Mouse (Mus musculus): ENCODE data around the gene Smurf2. TPM values are rescaled to one million over a fixed set of nuclear protein-coding genes. Genes with fewer than 3 reads are reported as not detected.

Gene Smurf2
- total RNA-seq, 2 experiments from 2014 or later: 37.5 to 37.9 TPM

- no peak for DNase-seq
Measured at GRCm38 (mm10) chr11:106907253-106907652, 13.3 kb downstream of the Smurf2 start.

GRCm38 (mm10) chr11:106905707-106906106 lies 14.8 kb downstream of the Smurf2 start:
- DNase-seq: no peak

GRCm38 (mm10) chr11:106899804-106900203 lies 20.7 kb downstream of the Smurf2 start:
- DNase-seq: no peak

GRCm38 (mm10) chr11:106896561-106897168 lies 23.9 kb downstream of the Smurf2 start:
- no peak for DNase-seq

GRCm38 (mm10) chr11:106883656-106884055 lies 36.9 kb downstream of the Smurf2 start:
- no peak for DNase-seq

- no peak for DNase-seq
Measured at GRCm38 (mm10) chr11:106872650-106873049, 47.9 kb downstream of the Smurf2 start.

- no peak for DNase-seq
Measured at GRCm38 (mm10) chr11:106851438-106851837, 69.1 kb downstream of the Smurf2 start.

GRCm38 (mm10) chr11:106842002-106842401 lies 78.5 kb downstream of the Smurf2 start:
- DNase-seq: no peak

GRCm38 (mm10) chr11:106828079-106828478 lies 92.4 kb downstream of the Smurf2 start:
- no peak for DNase-seq

GRCm38 (mm10) chr11:106824403-106824802 lies 96.1 kb downstream of the Smurf2 start:
- DNase-seq: no peak

- DNase-seq: no peak
Measured at GRCm38 (mm10) chr11:106823741-106824140, 96.8 kb downstream of the Smurf2 start.

GRCm38 (mm10) chr11:106822911-106823310 lies 97.6 kb downstream of the Smurf2 start:
- DNase-seq: no peak

GRCm38 (mm10) chr11:106822491-106822890 lies 98.0 kb downstream of the Smurf2 start:
- no peak for DNase-seq

GRCm38 (mm10) chr11:106821397-106821796 lies 99.1 kb downstream of the Smurf2 start:
- no peak for DNase-seq

GRCm38 (mm10) chr11:106820972-106821371 lies 99.5 kb downstream of the Smurf2 start:
- peak; percentile 61 for DNase-seq

GRCm38 (mm10) chr11:106820252-106820651 lies 100.3 kb downstream of the Smurf2 start:
- no peak for DNase-seq

- DNase-seq: no peak
Measured at GRCm38 (mm10) chr11:106819595-106819994, 100.9 kb downstream of the Smurf2 start.

- peak; percentile 24 for DNase-seq
Measured at GRCm38 (mm10) chr11:106818341-106818740, 102.2 kb downstream of the Smurf2 start.

GRCm38 (mm10) chr11:106817808-106818207 lies 102.7 kb downstream of the Smurf2 start:
- no peak for DNase-seq

- no peak for DNase-seq
Measured at GRCm38 (mm10) chr11:106817156-106817555, 103.4 kb downstream of the Smurf2 start.

- no peak for DNase-seq
Measured at GRCm38 (mm10) chr11:106816316-106816715, 104.2 kb downstream of the Smurf2 start.

GRCm38 (mm10) chr11:106815761-106816160 lies 104.8 kb downstream of the Smurf2 start:
- DNase-seq: no peak

- DNase-seq: no peak
Measured at GRCm38 (mm10) chr11:106815331-106815730, 105.2 kb downstream of the Smurf2 start.

GRCm38 (mm10) chr11:106814601-106815320 lies 105.8 kb downstream of the Smurf2 start:
- no peak for DNase-seq

All from adrenal gland, postnatal 10 days (tissue).